Mouse (Mus musculus): ENCODE results near the gene She. TPM values are rescaled to one million over a fixed set of nuclear protein-coding genes. Genes with fewer than 3 reads are reported as not detected.
"Not testable (repeated sequence)": the region's sequence is repeated elsewhere in the genome, so short reads cannot be mapped to it uniquely, and the experiment has no call there.

The She gene
- total RNA-seq, 2 experiments from 2014 or later: 2.8 to 3.1 TPM

GRCm38 (mm10) chr3:89858888-89859287 lies 27.7 kb downstream of the She start:
- DNase-seq (ENCODE audit: low spot score in 2 of 2): peak; percentile 73 to 86
- TF ChIP-seq CTCF (conservative IDR thresholded peaks at IDR 0.05): no peak
- Histone ChIP-seq H3K4me3 (peak overlapping the region; percentile 9; the same call in 1 of the 2 replicates), H3K27ac (peak overlapping the region; percentile 84)

- Histone ChIP-seq H3K4me3 (no peak overlapping the region), H3K27ac (peak overlapping the region; percentile 84)
- TF ChIP-seq CTCF (conservative IDR thresholded peaks at IDR 0.05): peak; percentile 47
- no peak for DNase-seq (ENCODE audit: low spot score in 2 of 2)
Observed at GRCm38 (mm10) chr3:89859936-89860335, 28.8 kb downstream of the She start.

DNA sequence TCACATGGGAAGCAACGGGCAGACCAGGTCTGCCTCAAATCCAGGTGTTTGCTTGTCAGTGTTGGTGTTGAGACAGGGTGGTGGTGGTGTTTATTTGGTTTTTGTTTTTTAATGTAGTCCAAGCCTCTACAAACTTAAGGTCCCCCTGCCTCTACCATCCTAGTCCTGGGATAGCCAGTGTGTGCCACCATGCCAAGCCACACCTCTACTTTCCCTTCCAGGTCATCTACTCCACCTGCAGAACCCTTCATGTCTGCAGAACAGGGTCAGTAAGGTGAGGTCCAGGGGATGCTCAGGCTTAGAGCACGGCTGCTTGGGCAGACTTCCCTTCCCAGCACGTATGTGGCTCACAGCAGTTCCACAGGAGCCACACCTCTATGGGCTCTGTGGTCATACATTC lies 29.2 kb downstream of the She start:
- no peak overlapping the region for H3K4me3 ChIP-seq
- no peak for TF ChIP-seq CTCF (conservative IDR thresholded peaks at IDR 0.05)
- peak overlapping the region; percentile 84 for H3K27ac ChIP-seq
- DNase-seq (ENCODE audit: low spot score in 2 of 2): no peak

- no peak overlapping the region for H3K4me3 ChIP-seq
- DNase-seq (ENCODE audit: low spot score in 2 of 2): peak; percentile 59 to 60
- no peak for TF ChIP-seq CTCF (conservative IDR thresholded peaks at IDR 0.05)
- H3K27ac ChIP-seq: peak overlapping the region; percentile 84
Observed at GRCm38 (mm10) chr3:89861070-89861469, 29.9 kb downstream of the She start.

DNA sequence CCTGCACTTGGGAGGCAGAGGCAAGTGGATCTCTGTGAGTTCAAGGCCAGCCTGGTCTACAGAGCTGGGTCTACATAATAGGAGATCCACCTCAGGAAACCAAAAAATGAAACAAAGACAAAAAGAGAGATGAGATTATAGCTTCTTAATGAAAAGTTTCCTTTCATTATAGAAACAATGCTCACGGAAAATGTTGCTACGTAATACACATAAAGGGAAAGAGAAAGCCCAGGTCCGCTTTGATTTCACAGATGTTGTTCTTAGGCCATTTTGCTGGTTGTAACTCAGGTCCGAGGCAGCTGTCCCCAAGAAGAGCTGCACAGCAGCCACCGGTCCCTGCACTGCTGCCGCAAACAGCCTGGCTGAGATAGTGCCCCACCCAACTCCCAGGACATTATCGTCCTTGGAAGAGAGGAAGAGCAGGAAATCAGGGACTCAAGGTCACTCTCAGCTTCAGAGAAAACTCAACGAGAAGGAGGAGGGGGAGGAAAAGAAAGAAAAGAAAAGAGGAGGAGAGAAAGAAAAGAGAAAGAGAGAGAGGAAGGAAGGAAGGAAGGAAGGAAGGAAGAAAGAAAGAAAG lies 31.1 kb downstream of the She start:
- Histone ChIP-seq H3K27ac (peak overlapping the region; percentile 84; the same call in 1 of the 2 replicates), H3K4me3 (no peak overlapping the region)
- DNase-seq (ENCODE audit: low spot score in 2 of 2): no peak
- no peak for TF ChIP-seq CTCF (conservative IDR thresholded peaks at IDR 0.05)

GRCm38 (mm10) chr3:89863276-89863675 lies 32.1 kb downstream of the She start:
- not testable (repeated sequence) for H3K4me3 ChIP-seq; DNase-seq (ENCODE audit: low spot score in 2 of 2)
- peak overlapping the region; percentile 53; the same call in 1 of the 2 replicates for H3K27ac ChIP-seq

- no peak for DNase-seq (ENCODE audit: low spot score in 2 of 2)
- H3K4me3 ChIP-seq: no peak overlapping the region
- TF ChIP-seq CTCF (conservative IDR thresholded peaks at IDR 0.05): peak; percentile 49
- H3K27ac ChIP-seq: peak overlapping the region; percentile 53; the same call in 1 of the 2 replicates
Observed at GRCm38 (mm10) chr3:89863716-89864509, 32.7 kb downstream of the She start.

DNA sequence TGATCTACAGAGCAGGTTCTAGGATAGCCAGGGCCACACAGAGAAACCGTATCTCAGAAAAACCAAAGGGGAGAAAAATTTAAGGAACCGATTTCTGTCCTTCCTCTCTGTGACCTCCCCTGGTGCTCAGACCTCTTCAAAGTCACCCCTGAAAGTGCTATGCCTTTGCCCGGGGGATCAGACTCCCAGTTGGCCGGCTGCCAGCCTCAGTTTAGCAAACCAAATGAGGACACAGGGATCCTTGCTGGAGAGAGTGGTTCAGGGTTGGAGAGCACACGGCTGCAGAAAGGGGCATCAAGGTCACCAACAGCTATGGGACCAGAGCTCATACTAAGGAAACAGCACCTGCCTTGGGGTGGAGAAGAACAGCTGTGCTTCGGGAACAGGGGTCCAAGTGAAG lies 33.9 kb downstream of the She start:
- no peak for DNase-seq (ENCODE audit: low spot score in 2 of 2)
- Histone ChIP-seq H3K4me3 (no peak overlapping the region), H3K27ac (peak overlapping the region; percentile 53; the same call in 1 of the 2 replicates)
- TF ChIP-seq CTCF (conservative IDR thresholded peaks at IDR 0.05): no peak

DNA sequence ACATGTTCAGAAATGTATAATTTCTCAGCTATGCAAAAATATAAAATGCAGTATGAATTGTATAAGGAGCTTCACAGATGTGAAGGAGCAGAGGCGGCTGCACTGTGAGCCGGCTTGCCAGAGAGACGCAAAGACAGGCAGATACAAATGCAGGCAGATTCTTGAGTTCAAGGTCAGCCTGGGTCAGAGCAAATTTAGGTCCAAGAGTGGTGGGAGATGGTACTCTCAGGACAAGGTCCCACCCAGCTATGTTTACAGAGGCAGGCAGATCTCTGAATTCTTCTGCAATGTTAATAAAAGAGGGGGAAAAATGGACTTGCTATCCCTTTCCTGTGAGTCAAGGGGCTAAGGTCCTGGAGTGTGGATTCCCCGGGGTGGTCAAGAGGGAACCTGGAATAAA lies 34.6 kb downstream of the She start:
- H3K27ac ChIP-seq: peak overlapping the region; percentile 53; the same call in 1 of the 2 replicates
- no peak for TF ChIP-seq CTCF (conservative IDR thresholded peaks at IDR 0.05)
- DNase-seq (ENCODE audit: low spot score in 2 of 2): no peak
- H3K4me3 ChIP-seq: no peak overlapping the region

DNA sequence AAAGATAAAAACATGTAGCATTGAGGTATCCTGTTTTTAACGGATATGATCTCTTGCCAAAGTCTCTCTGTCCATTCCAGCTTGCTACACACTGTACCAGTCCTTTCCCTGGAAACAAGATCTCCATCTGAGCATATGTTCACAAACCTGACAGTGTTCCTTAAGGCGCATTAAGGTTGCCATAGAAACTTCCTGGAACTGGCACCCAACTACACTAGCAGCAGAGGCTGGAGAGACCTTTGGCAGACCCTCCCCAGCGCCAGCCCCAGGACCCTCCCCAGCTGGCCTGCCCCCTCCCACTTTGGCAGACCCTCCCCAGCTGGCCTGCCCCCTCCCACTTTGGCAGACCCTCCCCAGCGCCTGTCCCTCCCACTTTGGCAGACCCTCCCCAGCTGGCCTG lies 36.5 kb downstream of the She start:
- H3K4me3 ChIP-seq: no peak overlapping the region
- peak overlapping the region; percentile 54; the same call in 1 of the 2 replicates for H3K27ac ChIP-seq
- TF ChIP-seq CTCF (conservative IDR thresholded peaks at IDR 0.05): no peak
- DNase-seq (ENCODE audit: low spot score in 2 of 2): peak in 1 of 2 experiments; percentile 49

GRCm38 (mm10) chr3:89868357-89868756 lies 37.2 kb downstream of the She start:
- Histone ChIP-seq H3K4me3 (no peak overlapping the region), H3K27ac (peak overlapping the region; percentile 59; the same call in 1 of the 2 replicates)
- DNase-seq (ENCODE audit: low spot score in 2 of 2): no peak
- TF ChIP-seq CTCF (conservative IDR thresholded peaks at IDR 0.05): no peak

GRCm38 (mm10) chr3:89868956-89869355 lies 37.8 kb downstream of the She start:
- H3K4me3 ChIP-seq: no peak overlapping the region
- H3K27ac ChIP-seq: peak overlapping the region; percentile 59; the same call in 1 of the 2 replicates

GRCm38 (mm10) chr3:89869556-89869955 lies 38.4 kb downstream of the She start:
- H3K27ac ChIP-seq: 0 out of 2 replicates have a peak overlapping the region, but pooled peaks have one; percentile 32
- TF ChIP-seq CTCF (conservative IDR thresholded peaks at IDR 0.05): no peak
- H3K4me3 ChIP-seq: no peak overlapping the region
- DNase-seq (ENCODE audit: low spot score in 2 of 2): no peak

More at GRCm38 (mm10) chr3:89868956-89869355, 37.8 kb downstream of the She start:
- DNase-seq (ENCODE audit: low spot score in 2 of 2): no peak
- no peak for TF ChIP-seq CTCF (conservative IDR thresholded peaks at IDR 0.05)

All from layer of hippocampus, adult 2 months (tissue).